Mouse (Mus musculus) right cerebral cortex, postnatal 4 days (tissue): ENCODE data around the gene Chpt1.
"Not testable (repeated sequence)": the region's sequence is repeated elsewhere in the genome, so short reads cannot be mapped to it uniquely, and the experiment has no call there.

Experiments used
- DNase-seq: peaks from one replicate; pipeline ENCODE4 v3.0.0-alpha.2; 2022

Chpt1 gene

GRCm38 (mm10) chr10:88492658-88493057 lies 11.2 kb downstream of the Chpt1 start:
- no peak for DNase-seq

DNA sequence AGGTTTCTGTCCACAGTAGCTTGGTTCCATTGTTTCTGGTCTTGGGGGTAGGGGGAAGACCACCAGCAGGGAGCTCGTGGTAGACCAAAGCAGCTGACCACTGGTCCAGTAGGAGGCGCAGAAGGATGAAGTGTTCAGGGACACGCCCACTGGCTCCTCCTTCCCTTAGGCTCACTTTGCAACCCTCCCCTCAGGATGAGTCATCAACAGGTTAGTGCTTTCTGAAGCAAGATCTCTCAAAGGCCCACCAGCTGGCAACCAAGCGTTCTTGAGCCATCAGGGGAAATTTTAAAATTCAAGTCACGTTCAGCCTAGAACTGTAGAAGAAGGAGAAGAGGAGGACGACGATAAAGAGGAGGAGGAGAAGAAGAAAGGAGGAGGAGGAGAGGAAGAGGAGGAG lies 12.2 kb downstream of the Chpt1 start:
- DNase-seq = no peak

GRCm38 (mm10) chr10:88488629-88489028 lies 15.2 kb downstream of the Chpt1 start:
- no peak for DNase-seq

- not testable (repeated sequence) for DNase-seq
Measured at GRCm38 (mm10) chr10:88482866-88483265, 21.0 kb downstream of the Chpt1 start.

DNA sequence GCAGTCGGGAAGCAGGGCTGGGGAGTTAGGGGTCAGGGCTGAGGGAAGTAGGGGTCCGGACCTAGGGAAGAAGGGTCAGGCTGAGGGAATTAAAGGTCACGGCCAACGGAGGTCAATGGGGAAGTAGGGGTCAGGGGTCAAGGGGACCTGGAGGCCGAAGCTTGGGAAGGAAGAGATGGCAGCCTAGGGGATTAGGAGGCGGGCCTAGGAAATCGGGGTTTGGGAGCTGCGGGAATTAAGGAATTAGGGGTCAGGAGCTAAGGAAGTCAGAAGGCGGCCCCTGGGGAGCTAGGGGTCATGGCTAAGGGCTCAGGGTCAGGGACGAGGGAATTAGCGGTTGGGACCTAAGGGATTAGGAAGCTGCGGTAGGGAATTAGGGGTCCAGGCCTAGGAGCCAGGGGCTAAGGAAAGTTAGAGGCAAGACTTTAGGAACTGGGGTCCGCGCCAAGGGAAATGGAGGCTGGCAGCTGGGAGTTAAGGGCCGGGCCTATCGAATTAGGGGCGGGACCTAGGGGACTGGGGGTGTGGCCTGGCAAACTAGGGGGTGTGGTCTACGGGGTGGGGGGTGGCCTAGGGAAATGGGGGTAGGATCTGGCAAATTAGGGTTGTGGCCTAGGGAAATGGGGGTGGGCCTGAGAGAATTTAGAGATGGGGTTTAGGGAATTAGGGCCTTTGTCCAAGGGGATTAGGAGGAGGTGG lies 43.6 kb downstream of the Chpt1 start:
- DNase-seq = no peak

DNA sequence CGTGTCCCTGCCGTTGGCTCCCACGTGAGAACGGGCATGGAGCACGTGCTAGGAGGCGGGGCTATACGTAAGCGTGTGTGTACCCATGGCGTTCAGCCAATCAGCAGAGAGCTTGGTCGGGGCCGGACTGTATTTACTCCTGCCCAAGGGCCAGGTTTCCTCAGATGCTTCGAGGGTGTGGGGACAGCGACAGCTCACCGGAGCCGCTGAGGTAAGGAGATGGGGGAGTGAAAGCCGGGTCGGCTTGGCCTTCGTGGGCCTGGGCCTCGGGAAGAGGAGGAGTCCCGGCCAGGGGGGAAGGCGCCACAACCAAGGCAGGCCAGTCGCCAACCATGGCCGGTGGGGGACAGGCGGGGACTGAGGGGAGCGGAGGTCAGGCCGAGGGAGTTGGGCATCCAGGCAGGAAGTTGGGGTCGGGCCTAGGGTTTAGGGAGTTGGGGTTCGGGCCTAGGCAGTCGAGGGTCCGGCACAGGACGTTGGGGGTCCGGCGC lies 44.3 kb downstream of the Chpt1 start, which contains the start of gene Sycp3:
Gene Sycp3, plus strand, starts transcription at position 68 of the 491 bp plus-strand sequence.
- DNase-seq = no peak

- DNase-seq = no peak
Measured at GRCm38 (mm10) chr10:88457816-88458215, 46.1 kb downstream of the Chpt1 start.

GRCm38 (mm10) chr10:88451990-88452389 lies 51.9 kb downstream of the Chpt1 start:
- no peak for DNase-seq

DNA sequence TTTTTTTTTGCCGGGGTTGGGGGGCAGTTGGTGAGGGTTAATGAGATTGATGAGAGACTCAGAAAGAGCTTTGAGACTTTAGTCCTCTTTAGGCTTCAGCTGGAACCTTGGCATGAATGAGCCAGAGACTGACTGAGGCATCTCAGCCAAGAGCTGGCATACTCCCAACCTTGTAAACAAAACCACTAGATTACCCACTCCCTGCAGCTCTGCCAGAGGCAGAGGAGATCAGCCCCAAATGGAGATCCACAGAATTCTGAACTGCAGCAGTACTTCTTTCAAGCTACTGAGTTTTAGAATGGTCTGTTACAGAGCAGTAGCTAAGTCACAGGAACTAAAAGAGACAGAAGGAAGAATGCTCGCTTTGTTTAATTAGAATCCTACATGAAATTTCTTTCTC lies 52.7 kb downstream of the Chpt1 start:
- DNase-seq = peak; percentile 22

- DNase-seq = no peak
Measured at GRCm38 (mm10) chr10:88441224-88441623, 62.6 kb downstream of the Chpt1 start.

DNA sequence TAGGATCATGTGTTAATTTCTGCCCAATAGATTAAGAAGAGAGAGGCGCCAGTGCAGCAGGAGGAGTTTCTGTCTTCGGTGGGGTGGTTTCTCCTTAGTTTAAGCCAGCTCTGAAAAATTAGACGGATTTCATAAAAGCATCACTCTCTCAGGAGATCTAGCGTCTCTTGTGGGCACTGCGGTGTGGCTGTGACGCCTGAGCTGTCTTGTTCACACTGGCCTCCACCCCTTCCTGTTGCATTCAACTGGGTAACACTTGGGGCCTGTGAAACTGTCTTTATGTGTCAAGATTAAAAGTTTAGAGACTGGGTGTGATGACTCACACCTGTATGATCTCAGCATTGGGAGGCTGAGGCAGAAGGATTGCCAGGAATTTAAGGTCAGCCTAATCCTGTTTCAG lies 75.9 kb downstream of the Chpt1 start:
- no peak for DNase-seq

DNA sequence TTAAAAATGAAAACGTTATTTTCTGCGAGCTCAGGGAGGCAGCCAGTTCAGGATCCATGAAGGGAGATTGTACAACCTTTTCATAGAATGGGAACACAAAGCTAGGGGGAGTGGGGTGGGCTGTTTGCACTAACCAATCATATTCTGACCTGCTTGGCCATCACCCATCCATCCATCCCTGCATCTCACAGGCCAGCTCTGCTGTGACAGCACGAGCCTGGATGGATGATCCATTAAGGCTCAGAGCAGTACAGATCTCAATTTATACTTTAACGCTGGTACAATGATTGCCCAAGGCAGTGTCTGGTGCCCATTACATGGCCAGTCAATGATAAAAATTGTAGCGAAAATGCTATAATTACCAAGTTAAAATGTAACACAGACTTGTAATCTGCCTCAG lies 77.0 kb downstream of the Chpt1 start:
- no peak for DNase-seq

- DNase-seq = peak; percentile 40
Measured at GRCm38 (mm10) chr10:88426158-88426816, 77.6 kb downstream of the Chpt1 start.

GRCm38 (mm10) chr10:88420655-88421435 lies 83.0 kb downstream of the Chpt1 start:
- no peak for DNase-seq

GRCm38 (mm10) chr10:88420141-88420541 lies 83.7 kb downstream of the Chpt1 start:
- no peak for DNase-seq

GRCm38 (mm10) chr10:88417686-88418085 lies 86.2 kb downstream of the Chpt1 start:
- DNase-seq = no peak

GRCm38 (mm10) chr10:88412290-88412995 lies 91.4 kb downstream of the Chpt1 start:
- DNase-seq = no peak

DNA sequence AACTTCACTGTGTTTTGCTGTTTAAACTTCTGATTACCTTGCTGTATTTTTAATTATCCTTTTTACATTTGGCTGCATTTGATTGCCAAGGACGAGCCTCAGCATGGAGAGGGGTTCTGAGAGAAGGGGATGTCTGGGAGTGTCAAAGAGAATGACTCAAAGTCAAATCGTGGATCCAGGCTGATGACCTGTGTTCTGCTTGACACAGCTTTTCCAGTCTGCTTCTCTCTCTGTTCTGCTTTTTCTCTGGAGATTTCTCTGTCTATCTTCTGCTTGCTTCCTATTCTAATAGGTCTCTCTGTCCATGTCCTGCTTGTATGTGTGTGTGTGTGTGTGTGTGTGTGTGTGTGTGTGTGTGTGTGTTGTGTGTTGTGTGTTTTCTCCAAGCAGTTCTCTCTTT lies 94.1 kb downstream of the Chpt1 start:
- DNase-seq = no peak

DNA sequence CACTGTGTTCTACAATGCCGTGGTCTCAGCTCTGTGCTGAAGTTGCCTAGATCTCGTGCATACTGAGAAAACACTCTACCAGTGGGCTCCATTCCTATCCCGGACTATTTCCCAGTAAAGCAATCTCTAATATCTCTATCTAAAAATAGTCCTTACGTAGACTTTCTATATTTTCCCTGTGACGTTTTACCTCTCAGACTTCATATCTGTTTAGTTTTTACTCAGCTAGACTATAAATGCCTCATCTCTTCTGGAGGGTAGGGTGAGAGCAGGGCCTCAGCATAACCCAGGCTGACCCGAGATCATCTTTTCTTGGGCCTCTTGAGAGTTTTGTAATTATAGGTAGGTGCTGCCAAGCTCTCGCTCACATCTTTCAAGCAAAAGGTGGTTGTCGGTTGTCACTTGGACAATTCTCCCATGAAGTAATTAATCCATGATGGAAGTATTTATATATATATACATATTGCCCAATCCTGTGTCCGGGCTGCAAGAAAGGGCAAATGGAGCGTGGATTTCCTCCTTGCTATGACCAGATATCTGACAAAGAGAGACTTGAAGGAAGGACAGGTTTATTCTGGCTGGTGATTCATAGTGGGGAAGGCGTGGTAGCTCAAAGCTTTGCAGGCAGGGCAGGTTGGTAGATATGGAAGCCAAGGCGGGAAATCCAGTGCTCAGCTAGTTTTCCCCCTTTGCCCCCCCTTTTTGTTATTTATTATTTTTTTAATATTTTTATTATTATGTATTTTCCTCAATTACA lies 95.8 kb downstream of the Chpt1 start:
- DNase-seq = no peak

- DNase-seq = no peak
Measured at GRCm38 (mm10) chr10:88405812-88406211, 98.1 kb downstream of the Chpt1 start.

- DNase-seq = no peak
Measured at GRCm38 (mm10) chr10:88404220-88404619, 99.7 kb downstream of the Chpt1 start.

GRCm38 (mm10) chr10:88403021-88403420 lies 100.9 kb downstream of the Chpt1 start:
- no peak for DNase-seq
